Mouse (Mus musculus): ENCODE measurements around the gene Pgap3.

DNA sequence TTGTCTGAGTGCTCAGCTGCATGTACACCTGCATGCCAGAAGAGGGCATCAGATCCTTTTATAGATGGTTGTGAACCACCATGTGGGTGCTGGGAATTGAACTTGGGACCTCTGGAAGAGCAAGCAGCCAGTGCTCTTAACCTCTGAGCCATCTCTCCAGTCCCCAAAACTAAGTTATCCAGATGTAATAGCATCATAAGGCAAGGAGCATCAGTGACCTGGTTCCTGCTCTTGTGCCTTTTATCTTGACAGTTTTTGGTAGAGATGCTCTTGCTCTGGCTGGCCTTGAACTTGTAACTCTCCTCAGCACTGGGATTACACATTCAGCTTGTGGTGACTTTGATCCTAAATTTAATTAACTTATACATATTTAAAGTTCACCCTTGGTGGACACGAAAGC lies 43.4 kb upstream of the Pgap3 start:
- TF ChIP-seq TAL1 (IDR thresholded peaks at IDR 0.05; ENCODE audit: low read length) (no peak), GATA1 (IDR thresholded peaks at IDR 0.05; ENCODE audit: low read length) (no peak)

Measured in erythroblast, embryonic 14.5 days (primary cell).